Mouse (Mus musculus): ENCODE data around the gene Dnajc19.

- TF ChIP-seq CTCF (conservative IDR thresholded peaks at IDR 0.05; ENCODE audit: low read length): no peak
- TF ChIP-seq NANOG (IDR thresholded peaks at IDR 0.05; ENCODE audit: borderline replicate concordance, low read length): no peak
Observed at GRCm38 (mm10) chr3:34033720-34034364, 47.3 kb downstream of the Dnajc19 start.

All from E14TG2a.4 (cell line).